Mouse (Mus musculus) layer of hippocampus, adult 9-11 months (tissue): ENCODE results near the gene Esp22.
"Not testable (repeated sequence)": the region's sequence is repeated elsewhere in the genome, so short reads cannot be mapped to it uniquely, and the experiment has no call there.

Source experiments
- DNase-seq: peaks from one replicate; pipeline ENCODE4 v3.0.0; 2022

Esp22 gene

DNA sequence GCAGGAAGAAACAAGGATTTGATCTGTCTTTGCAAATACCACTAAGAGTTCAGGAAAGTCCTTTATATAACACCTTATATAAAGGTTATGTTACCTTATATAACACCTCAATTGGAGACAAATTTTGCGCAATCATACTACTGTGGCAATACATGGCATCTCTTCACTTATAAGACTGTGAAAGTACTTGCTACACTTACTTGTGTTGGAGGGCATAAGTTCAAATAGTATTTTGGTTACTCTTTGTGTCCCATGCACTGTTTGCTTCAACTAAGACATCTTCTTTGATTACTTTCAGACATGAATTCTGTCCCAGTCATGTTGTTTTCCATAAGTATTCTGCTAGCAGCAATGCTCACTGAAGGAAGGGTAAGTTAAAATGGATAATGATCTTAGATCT, at the start of gene Esp22:
Gene Esp22 (plus strand): TSS at position 301 of the 400 bp plus-strand sequence.
- no peak for DNase-seq

DNA sequence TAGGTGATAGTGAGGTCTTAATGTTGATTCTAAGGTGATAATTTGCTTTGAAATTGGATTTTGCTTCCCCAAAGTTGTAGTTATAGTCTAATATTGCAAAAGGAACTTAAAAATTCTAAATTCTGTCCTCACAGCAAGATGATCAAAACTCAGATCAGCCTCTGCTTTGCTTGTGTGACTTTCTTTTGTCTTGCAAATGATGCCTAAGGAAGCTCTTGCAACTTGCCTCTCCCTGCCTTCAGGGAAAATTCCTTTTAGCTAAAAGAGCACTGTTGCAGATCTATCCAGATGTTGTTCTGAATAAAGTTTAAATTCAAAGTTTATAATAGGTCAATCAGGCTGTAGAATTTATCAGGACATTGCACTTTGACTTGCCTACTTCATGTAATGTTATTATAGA, 31.5 kb upstream of the Esp22 start:
- DNase-seq = no peak

DNA sequence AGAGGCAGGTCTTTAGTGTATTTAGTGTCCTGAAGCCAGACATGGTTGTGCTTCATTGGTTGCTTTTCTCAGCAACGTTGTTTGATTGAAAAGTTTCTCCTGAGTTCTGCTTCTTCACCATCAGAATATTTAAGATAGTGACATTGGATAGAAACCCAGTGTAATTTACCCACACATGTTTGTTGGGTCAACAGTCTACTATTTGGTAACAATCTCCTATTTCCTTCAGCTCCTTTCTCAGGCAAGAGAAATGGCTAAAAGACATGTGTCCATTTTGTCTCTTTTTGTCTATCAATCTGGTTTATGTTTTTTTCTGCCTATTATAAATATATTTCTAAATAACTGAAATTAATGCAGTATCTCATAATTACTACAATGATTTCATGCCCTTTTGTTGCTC, 18.2 kb upstream of the Esp22 start, which contains the start of gene Esp23:
Gene Esp23 (minus strand): TSS at position 101 of the 400 bp plus-strand sequence.
- DNase-seq = no peak

DNA sequence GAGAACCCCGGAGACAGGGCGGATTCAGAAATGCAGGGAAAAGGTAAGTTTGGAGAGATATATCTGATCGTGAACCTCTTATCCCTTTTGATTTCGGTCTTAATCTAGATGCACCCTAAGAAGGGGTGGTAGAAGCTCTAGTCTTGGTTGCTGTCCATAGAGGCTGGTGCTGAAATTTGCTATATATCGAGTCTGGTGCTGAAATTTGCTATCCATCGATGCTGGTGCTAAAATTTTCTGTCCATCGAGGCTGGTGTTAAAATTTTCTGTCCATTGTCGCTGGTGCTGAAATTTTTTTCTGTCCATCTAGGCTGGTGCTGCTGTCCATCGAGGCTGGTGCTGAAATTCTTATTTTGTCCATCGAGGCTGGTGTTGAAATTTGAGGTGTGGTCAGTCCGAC, 12.0 kb downstream of the Esp22 start:
- not testable (repeated sequence) for DNase-seq

DNA sequence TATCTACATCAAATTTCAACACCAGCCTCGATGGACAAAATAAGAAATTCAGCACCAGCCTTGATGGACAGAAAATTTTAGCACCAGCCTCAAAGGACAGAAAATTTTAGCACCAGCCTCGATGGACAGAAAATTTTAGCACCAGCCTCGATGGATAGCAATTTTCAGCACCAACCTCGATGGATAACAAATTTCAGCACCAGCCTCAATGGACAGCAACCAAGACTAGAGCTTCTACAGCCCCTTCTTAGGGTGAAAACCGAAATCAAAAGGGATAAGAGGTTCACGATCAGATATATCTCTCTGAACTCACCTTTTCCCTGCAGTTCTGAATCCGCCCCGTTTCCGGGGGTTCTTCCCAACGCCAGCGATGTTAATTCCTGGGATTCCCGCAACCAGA, 34.0 kb downstream of the Esp22 start:
- not testable (repeated sequence) for DNase-seq
